Mouse (Mus musculus) intestine, embryonic 14.5 days (tissue): ENCODE measurements around the gene Gramd1b. TPM values are rescaled to one million over a fixed set of nuclear protein-coding genes. Genes with fewer than 3 reads are reported as not detected.

Experiments used
- ATAC-seq: fragments of 200-750 bp; cut with Nextera tagmentation; replicated peaks from 2 replicates; pipeline ENCODE4 v1.8.0; 2017; ENCODE audit warnings: low read depth, moderate number of reproducible peaks, moderate TSS enrichment, moderate library complexity; ENCODE audit not compliant: low FRiP score, low TSS enrichment
- DNase-seq: peaks from one replicate; pipeline ENCODE4 v3.0.0-alpha.2; 2018; ENCODE audit warnings: low spot score
- H3K27ac ChIP-seq: fragments of 300-500 bp; sonication (generic); 2 replicates; pipeline ENCODE4 v1.5.1; 2014; ENCODE audit warnings: low read depth, mild to moderate bottlenecking, control low read depth
- H3K27me3 ChIP-seq: fragments of 300-500 bp; sonication (generic); replicated peaks from 2 replicates; pipeline ENCODE4 v1.6.1; 2014; ENCODE audit warnings: low read length, control low read depth; ENCODE audit not compliant: control insufficient read depth, insufficient read depth
- H3K36me3 ChIP-seq: fragments of 300-500 bp; sonication (generic); 2 replicates; pipeline ENCODE4 v1.6.1; 2014; ENCODE audit warnings: low read length, control low read depth; ENCODE audit not compliant: control insufficient read depth, insufficient read depth
- H3K4me1 ChIP-seq: fragments of 300-500 bp; sonication (generic); replicated peaks from 2 replicates; pipeline ENCODE4 v1.6.1; 2014; ENCODE audit warnings: low read length, control low read depth, mixed read lengths; ENCODE audit not compliant: control insufficient read depth, insufficient read depth
- H3K4me2 ChIP-seq: fragments of 300-500 bp; sonication (generic); 2 replicates; pipeline ENCODE4 v1.6.1; 2014; ENCODE audit warnings: low read length
- H3K4me3 ChIP-seq: fragments of 300-500 bp; sonication (generic); 2 replicates; pipeline ENCODE4 v1.5.1; 2014; ENCODE audit warnings: low read depth, low read length, control low read depth, mixed read lengths
- H3K9ac ChIP-seq: fragments of 300-500 bp; sonication (generic); 2 replicates; pipeline ENCODE4 v1.6.1; 2014; ENCODE audit warnings: mild to moderate bottlenecking, low read length
- H3K9me3 ChIP-seq: fragments of 300-500 bp; sonication (generic); 2 replicates; pipeline ENCODE4 v1.6.1; 2016; ENCODE audit warnings: low read length, control low read depth; ENCODE audit not compliant: control insufficient read depth
- WGBS: fragments of 180-500 bp; shearing (Covaris S2); extraction: QIAGEN DNeasy Blood & Tissue Kit; methylation state at CpG from one replicate; pipeline ENCODE4 v1.1.7; 2014; 5-methylcytosine and 5-hydroxymethylcytosine counted together
- polyA plus RNA-seq: library from polyadenylated mRNA; unstranded; fragments of >200 nt; fragmentation: Nextera tagmentation; extraction: Ambion mirVana; gene quantifications from 2 replicates; pipeline ENCODE4 v1.2.1, GENCODE M21; 2014

Gramd1b gene
- polyA plus RNA-seq, 1 experiment from 2014 or later, result 3.5 TPM

- Histone ChIP-seq H3K4me1 (no peaks in the 10 kb centered on the region), H3K4me3 (no peak overlapping the region), H3K27ac (no peak overlapping the region), H3K9ac (no peak overlapping the region), H3K27me3 (no peaks in the 10 kb centered on the region), H3K4me2 (no peak overlapping the region), H3K9me3 (0 out of 2 replicates have a peak, but pooled peaks cover 4% of the 10 kb centered on the region), H3K36me3 (no peaks in the 10 kb centered on the region)
- DNase-seq, result no peak
- ATAC-seq, result no peak
- 87% methylated on average over 9 of the region's 9 CpGs for WGBS
Observed at GRCm38 (mm10) chr9:40472961-40473510, 58.1 kb downstream of the Gramd1b start.

- no peak for DNase-seq
- Histone ChIP-seq H3K36me3 (no peaks in the 10 kb centered on the region), H3K9me3 (0 out of 2 replicates have a peak, but pooled peaks cover 4% of the 10 kb centered on the region)
Observed at GRCm38 (mm10) chr9:40469403-40470137, 61.6 kb downstream of the Gramd1b start.

GRCm38 (mm10) chr9:40466782-40467181 lies 64.4 kb downstream of the Gramd1b start:
- no peaks in the 10 kb centered on the region for H3K36me3 ChIP-seq
- ATAC-seq, result peak; percentile 70
- 0 out of 2 replicates have a peak, but pooled peaks cover 4% of the 10 kb centered on the region for H3K9me3 ChIP-seq
- H3K27ac ChIP-seq, result 0 out of 2 replicates have a peak overlapping the region, but pooled peaks have one; percentile 54
- no peak overlapping the region for H3K4me3 ChIP-seq
- H3K4me1 ChIP-seq, result no peaks in the 10 kb centered on the region
- DNase-seq, result no peak
- no peaks in the 10 kb centered on the region for H3K27me3 ChIP-seq
- 45% methylated on average over 7 of the region's 7 CpGs for WGBS
- no peak overlapping the region for H3K9ac ChIP-seq
- peak overlapping the region; percentile 12; the same call in 1 of the 2 replicates for H3K4me2 ChIP-seq

More at GRCm38 (mm10) chr9:40469403-40470137, 61.6 kb downstream of the Gramd1b start:
- ATAC-seq, result no peak
- no peak overlapping the region for H3K4me3 ChIP-seq
- no peak overlapping the region for H3K4me2 ChIP-seq
- H3K9ac ChIP-seq, result no peak overlapping the region
- H3K27me3 ChIP-seq, result no peaks in the 10 kb centered on the region
- no peaks in the 10 kb centered on the region for H3K4me1 ChIP-seq
- WGBS, result 75% methylated on average over 15 of the region's 15 CpGs
- H3K27ac ChIP-seq, result no peak overlapping the region

- 0 out of 2 replicates have a peak, but pooled peaks cover under 1% of the 10 kb centered on the region for H3K4me1 ChIP-seq
- no peak overlapping the region for H3K9ac ChIP-seq
- H3K4me2 ChIP-seq, result no peak overlapping the region
- no peak for DNase-seq
- H3K27ac ChIP-seq, result no peak overlapping the region
- no peaks in the 10 kb centered on the region for H3K36me3 ChIP-seq
- H3K4me3 ChIP-seq, result no peak overlapping the region
- H3K27me3 ChIP-seq, result no peaks in the 10 kb centered on the region
- 0 out of 2 replicates have a peak, but pooled peaks cover 4% of the 10 kb centered on the region for H3K9me3 ChIP-seq
- 79% methylated on average over 5 of the region's 5 CpGs for WGBS
- ATAC-seq, result no peak; the same call in 1 of the 2 replicates
Observed at GRCm38 (mm10) chr9:40465596-40465995, 65.6 kb downstream of the Gramd1b start.

DNA sequence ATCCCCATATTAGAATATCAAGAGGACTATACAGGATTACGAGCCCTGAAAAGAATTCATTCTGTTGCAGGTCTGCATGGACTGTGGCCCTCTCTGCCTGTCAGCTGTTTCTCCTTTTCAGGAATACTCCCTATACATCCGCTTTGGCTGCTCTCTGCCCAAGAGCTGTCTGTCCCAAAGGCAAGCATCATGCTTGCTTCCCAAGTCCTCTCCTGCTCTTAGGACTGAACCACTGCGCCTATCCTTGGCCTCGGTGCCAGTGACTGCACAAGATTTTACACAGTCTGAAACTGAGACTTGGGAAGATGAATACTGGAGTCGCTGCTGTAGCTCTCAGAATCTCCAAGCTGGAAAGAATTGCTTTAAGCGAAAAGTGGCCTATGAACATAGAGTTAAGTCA lies 68.8 kb downstream of the Gramd1b start:
- DNase-seq, result no peak
- Histone ChIP-seq H3K27ac (no peak overlapping the region), H3K4me1 (peaks cover 6% of the 10 kb centered on the region; the same call in 1 of the 2 replicates), H3K27me3 (no peaks in the 10 kb centered on the region), H3K36me3 (no peaks in the 10 kb centered on the region), H3K9me3 (no peaks in the 10 kb centered on the region), H3K9ac (no peak overlapping the region), H3K4me2 (no peak overlapping the region), H3K4me3 (no peak overlapping the region)
- WGBS, result 84% methylated on average over 6 of the region's 6 CpGs
- ATAC-seq, result no peak

GRCm38 (mm10) chr9:40460781-40461180 lies 70.4 kb downstream of the Gramd1b start:
- Histone ChIP-seq H3K27me3 (no peaks in the 10 kb centered on the region), H3K36me3 (no peaks in the 10 kb centered on the region), H3K27ac (no peak overlapping the region), H3K4me2 (no peak overlapping the region), H3K4me3 (no peak overlapping the region), H3K4me1 (peaks cover 14% of the 10 kb centered on the region), H3K9me3 (no peaks in the 10 kb centered on the region), H3K9ac (no peak overlapping the region)
- 34% methylated on average over 6 of the region's 6 CpGs for WGBS
- DNase-seq (no peak), ATAC-seq (no peak)

DNA sequence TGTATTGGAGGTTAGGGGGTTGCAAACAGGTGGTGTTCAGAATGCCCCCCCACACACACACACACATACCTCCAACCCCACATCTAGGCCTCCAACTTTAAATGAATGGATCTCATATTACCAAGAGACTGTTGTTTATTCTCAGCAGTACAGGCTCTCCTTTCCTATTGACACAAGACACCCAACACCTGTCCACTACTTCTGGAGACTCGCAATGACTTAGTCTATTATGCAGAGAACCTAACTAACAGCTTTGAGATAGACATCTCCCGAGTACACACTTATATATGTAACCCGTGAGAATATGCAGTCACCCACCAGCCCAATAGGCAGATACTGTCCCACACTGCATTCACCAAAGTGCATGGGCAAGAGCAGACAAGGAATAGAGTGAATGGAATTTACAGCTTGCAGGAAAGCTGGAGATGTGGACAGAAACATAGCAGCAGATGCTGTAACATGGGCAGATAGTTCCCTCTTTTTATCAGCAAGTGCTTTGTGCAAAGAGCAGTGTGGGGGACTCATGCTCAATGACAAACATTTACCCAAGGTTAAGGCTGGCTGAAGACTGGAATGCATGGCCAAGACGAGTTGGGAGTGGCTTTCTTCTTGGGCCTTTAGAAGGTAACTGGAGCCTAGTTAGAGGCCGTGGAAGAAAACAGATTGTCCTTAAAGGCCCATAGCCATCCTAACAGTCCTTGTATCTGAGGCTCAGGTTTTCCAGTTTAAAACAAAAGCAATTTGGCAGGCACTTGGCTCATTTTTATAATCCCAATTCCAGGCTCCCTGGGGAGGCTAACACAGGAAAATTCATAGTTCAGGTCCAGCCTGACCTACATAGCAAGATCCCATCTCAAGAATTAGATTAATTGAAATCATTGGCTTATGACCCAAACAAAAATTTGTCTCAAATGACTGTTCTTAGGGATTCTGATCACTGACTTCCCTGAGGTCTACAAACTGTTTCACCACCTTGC lies 71.6 kb downstream of the Gramd1b start:
- Histone ChIP-seq H3K4me3 (no peak overlapping the region), H3K4me2 (no peak overlapping the region), H3K9me3 (no peaks in the 10 kb centered on the region), H3K27ac (no peak overlapping the region), H3K4me1 (peaks cover 14% of the 10 kb centered on the region), H3K9ac (no peak overlapping the region), H3K36me3 (no peaks in the 10 kb centered on the region), H3K27me3 (no peaks in the 10 kb centered on the region)
- 49% methylated on average over 5 of the region's 5 CpGs for WGBS
- ATAC-seq, result no peak
- DNase-seq, result no peak

DNA sequence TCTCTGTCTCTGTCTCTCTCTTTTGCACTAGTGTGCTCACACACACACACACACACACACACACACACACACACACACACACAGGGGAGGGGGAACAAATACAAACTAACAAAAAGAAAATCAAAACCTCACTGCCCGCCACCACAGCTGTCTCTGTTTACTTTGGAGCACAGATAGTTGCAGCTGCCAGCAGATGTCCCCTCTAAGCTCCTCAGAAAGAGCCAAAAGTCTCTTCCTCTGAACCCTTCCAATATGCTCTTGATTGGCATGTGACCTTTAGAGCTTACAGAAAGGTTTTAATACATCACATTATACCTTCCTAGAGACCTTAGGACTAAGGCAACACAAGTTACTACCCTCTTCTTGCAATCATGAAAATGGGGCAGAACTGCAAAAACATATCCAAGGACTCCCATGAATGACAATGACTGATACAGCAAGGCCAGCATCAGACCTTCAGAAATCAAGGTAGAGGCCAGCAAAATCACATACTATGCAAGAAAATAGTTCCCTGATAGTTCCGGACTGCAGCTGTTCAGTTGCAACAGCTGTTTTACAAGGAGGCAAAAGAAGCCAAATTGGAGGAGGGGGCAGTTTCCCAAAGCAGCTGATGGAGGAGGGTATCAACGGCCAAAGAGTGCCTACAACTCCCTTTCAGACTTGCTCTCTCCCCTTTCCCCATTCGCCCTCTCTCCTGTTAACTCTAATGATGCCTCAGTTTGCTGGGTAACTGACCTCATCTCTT lies 72.5 kb downstream of the Gramd1b start:
- H3K27ac ChIP-seq, result no peak overlapping the region
- no peaks in the 10 kb centered on the region for H3K27me3 ChIP-seq
- H3K36me3 ChIP-seq, result no peaks in the 10 kb centered on the region
- no peaks in the 10 kb centered on the region for H3K9me3 ChIP-seq
- H3K4me1 ChIP-seq, result peaks cover 14% of the 10 kb centered on the region
- no peak overlapping the region for H3K4me2 ChIP-seq
- H3K9ac ChIP-seq, result no peak overlapping the region
- no peak overlapping the region for H3K4me3 ChIP-seq
- no peak for ATAC-seq
- WGBS, result 56% methylated on average over 4 of the region's 4 CpGs
- DNase-seq, result no peak
